Mouse (Mus musculus) neutrophil, adult 5-6 weeks (primary cell): ENCODE data around the gene Sash3. TPM values are rescaled to one million over a fixed set of nuclear protein-coding genes. Genes with fewer than 3 reads are reported as not detected.

Source experiments
- ATAC-seq: fragments of 151-379, 151-347 bp; 2 replicates; pipeline ENCODE4 v1.8.0; 2017; ENCODE audit warnings: mild to moderate bottlenecking, moderate TSS enrichment; ENCODE audit not compliant: insufficient number of reproducible peaks, poor library complexity, low FRiP score, severe bottlenecking; ENCODE audit errors: extremely low read depth
- total RNA-seq: library from RNA; stranded (forward); fragments of 200-1000 nt; gene quantifications from 2 replicates; pipeline ENCODE4 v1.2.3, GENCODE M21; 2017

The Sash3 gene
- total RNA-seq, 1 experiment from 2014 or later, result 224 TPM

DNA sequence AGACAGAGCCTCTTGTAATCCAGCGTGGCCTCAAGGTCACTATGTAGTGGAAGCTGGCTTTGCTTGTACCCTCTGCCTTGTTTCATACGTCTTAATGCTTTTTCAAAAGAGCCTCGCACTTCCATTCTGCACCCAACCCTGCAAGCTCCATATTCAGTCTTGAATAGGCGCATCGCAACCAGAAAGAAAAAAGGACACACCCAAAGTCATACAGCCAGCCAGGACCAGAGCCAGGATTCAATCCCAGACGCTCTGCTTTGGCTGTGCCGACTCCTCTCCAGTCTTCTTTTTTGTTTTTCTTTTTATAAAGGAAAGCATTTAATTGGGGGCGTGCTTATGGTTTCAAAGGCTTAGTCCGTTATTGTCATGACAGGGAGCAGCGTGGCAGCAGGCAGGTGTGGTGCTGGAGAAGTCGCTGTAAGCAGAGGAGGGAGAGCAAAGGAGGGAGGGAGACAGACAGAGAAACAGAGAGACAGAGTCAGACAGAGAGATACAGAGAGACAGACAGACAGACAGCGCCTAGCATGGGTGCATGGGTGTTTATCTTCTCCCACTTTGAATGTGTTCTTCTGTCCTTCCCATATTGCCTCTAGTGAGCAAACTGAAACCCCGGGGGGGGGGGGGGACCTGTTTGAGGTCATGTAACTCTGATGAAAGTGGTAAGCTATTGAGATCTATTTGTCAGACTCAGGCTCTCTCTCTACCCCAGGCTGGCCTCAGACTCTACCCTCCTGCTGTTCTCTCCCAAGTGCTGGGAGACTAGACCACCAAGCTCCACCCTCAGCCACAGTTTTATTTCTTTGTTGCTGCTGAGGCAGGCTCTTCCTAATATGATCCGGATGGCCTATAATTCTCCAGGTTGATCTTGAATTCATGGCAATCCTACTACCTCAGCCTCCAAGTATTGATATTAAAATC, 6.6 kb upstream of the Sash3 start:
- ATAC-seq, result no peak

DNA sequence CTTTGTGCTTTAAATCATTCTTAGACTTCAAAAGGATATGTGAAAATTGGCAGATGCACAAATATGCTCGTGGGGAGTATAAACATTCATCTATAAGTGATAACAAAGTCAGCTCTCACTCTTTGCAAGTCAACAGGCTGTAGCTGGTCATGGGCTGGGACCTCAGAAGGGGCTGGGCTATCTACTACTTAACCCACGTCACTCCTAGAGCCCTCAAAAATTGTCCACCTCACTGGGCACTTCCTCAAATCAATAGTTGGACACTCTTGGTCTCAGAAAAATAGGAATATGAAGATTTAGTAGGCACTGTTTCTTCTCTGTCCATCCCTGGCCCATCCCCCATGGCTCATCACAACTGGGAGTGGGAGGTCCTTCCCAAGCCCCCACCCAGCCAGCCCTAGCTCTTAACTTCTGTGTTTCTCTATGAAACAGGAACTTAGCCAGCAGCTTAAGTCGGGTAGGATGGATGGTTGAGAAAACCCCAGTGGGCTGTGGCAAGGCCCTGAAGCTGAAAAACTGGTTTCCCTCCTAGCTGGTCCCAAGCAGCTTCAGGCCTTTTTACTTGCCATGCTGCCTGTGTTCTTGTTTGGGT, 5.9 kb upstream of the Sash3 start:
- ATAC-seq, result peak; percentile 57

DNA sequence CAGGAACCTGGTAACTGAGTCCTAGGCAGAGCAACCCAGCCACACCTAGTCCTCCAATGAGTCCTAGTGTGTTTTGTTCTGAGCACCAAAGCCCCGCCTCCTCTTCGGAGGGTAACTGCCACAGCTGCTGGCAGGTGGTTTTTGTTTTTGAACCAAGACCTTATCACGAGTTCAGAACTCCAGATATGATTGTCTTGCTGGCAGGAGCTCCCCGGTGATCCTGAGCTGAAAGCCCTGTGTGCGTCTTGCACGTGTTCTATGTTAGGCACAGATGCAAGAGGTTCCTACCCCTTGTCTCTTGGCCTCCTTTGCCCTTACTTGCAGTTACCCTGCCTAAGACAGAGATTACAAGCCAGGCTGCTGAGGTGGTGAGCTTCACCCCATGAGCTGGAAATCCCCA, 4.8 kb upstream of the Sash3 start:
- ATAC-seq, result peak; percentile 18; the same call in 1 of the 2 replicates

DNA sequence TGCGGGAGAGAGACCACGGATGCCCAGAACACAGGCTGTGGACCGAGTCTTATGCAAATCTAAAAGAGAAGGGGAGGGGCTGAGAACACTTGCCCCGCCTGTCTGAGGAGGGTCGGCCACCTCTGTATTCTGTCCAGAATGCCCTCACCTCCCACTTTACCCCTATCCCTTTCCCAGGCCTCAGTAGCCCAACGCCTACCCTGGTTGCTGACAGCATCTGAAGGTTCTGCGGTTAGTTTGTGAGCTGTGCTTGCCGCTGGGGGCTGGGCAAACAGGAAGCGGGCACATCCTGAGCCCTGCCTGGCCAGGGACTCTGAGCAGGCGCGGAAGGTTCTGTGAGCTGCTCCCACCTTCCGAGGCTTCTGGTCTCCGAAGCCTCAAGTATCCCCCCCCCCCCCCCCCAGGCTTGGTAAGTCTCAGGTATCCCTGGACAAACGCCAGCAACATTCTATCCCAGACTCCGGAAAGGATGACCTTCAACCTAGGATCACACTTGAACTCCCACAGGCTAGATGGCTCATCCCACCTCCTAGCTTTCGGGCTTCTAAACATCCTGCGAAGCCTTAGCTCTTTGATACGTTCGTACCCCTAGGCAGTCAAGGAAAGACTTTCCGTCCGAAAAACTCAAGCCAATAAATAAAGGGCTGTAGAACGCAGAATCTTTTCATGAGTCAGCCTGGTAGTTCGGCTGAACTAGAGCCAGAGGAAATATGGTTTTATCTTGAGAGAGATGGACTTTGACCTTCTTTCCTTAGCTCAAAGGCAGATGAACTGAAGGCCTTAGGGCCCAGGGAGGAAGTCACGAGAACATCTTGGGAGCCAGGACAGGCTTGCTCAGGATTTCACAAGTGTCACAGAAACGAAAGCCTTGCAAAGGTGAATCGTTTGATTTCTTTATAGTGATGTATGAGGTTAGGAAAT, 2.6 kb upstream of the Sash3 start:
- peak; percentile 23 for ATAC-seq

DNA sequence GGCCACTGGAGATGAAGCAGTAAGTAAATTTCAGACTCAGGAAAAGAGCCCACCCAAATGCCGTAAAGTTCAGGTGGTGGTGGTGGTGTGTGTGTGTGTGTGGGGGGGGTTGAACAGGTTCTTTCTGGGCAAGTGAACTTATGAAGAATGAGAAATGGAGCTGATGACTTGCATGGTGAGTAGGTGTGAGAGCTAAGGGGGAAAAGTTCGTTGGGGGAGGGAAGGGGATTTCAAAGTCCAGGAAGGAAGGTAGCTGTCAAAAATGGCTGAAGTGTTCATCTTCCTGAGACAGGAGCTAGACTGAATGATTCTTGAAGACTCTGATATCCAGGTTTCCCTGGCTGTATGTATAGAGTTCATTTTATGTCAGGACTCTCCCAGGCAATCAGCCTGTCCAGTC, 990 bp downstream of the Sash3 start:
- no peak for ATAC-seq

DNA sequence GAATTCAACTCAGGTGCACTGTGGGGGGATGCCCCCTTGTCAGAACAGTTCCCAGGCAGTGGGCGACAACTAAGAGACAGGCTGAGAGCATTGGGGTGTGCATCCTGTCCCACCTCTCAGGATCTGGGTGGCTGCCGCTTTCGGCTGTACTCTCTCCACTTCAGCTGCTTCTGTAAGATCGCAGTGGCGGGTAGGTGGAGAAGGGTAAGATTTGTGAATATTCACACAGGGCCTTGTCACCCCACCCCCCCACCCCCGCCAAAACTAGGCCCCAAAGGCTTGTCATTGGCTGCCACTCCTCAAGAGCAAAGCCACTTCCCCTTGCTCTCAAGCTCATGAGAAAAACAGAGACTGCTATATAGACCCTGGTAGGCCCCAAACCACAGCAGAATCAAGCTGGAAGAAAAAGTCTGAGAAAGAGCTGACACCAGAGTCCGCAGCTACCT, 1.5 kb downstream of the Sash3 start:
- peak; percentile 55 for ATAC-seq

DNA sequence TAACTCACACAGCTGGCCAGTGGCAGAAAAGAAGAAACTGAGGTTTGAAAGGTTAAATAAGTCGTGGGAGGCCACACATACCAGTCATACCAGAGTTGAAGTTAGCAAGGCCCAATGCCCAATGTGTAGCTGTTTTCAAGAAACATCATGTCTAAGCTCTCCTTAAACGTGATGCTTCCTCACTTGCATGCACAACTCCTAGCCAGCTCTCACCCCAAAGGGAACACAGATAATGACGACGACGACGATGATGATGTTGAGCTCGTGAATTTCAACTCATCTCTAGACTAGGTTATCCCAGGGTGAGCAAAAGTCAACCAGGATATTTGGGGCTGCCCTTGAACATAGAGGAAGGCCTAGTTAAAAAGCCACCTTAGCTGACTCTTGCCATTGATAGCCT, 5.9 kb downstream of the Sash3 start:
- ATAC-seq, result no peak

DNA sequence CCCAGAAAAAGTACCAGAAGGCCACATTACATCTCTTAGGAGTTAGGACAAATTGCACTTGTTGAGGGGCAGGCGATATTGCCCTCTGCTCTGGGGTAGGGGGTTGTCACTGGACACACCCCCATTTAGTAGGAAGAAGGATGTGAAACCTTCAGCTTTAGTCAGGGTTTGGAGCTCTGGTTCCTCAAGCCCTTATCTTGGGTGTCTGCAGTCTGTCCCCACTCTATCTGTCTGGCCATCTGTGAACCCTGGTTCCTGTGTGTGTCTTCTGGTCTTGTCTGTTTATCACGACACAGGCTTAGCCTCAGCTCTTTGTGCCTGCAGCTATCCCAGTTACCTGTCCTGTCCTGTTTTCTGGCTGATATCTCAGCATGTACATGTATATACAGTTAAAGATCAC, 7.2 kb downstream of the Sash3 start:
- 0 out of 2 replicates have a peak, but pooled peaks have one; percentile 13 for ATAC-seq

DNA sequence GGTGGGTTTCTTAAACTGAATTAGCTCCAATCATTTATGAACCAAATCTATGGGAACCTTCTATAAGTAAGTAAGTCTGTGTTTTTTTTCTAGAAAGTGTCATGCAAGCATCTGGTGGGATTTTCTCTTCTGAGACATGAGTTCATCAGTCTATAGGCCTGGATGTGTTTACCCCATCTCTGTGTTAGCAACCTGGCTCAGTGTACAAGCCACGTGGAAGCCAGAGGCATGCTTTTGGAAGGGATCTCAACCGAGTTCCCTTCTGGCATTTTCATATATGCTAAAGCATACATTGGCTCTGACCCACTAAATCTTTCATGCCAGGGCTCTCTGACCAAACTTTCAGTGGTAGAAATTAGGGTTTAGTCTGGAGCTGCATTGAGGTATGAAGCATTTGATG, 7.7 kb downstream of the Sash3 start:
- no peak for ATAC-seq

DNA sequence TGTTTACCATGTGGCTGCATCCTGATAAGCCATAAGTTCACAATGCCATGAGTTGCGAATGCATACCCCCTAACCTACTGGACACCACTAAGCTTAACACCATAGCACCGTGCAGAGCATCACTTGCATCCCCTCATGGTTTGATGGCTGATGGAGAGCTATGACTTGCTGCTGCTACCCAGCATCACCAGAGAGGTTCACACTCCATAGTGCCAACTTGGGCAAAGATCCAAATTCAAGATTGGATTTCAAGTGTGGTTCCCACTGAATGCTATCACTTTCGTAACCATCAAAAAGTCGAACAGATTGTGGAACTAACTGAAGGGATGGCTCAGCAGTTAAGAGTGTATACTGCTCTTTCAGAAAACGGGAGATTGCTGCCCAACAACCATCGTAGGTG, 9.3 kb downstream of the Sash3 start:
- ATAC-seq, result no peak

DNA sequence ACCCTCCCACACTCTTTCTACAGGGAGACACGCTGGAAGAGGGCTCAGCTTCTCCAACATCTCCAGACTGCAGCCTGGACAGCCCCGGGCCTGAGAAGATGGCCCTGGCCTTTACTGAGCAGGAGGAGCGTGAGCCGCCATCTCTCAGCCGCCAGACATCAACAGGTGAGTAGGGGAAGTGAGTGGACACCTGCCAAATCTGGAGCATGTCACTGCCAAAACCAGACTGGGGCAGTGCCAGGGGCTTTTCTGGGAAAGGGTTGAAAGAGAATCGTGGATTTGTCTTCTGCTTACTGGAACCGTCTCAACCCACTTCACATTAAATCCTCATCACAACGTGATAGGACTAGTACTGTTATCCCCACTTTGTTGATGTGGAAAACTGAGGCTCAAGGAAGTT, 11.2 kb downstream of the Sash3 start:
- no peak for ATAC-seq

DNA sequence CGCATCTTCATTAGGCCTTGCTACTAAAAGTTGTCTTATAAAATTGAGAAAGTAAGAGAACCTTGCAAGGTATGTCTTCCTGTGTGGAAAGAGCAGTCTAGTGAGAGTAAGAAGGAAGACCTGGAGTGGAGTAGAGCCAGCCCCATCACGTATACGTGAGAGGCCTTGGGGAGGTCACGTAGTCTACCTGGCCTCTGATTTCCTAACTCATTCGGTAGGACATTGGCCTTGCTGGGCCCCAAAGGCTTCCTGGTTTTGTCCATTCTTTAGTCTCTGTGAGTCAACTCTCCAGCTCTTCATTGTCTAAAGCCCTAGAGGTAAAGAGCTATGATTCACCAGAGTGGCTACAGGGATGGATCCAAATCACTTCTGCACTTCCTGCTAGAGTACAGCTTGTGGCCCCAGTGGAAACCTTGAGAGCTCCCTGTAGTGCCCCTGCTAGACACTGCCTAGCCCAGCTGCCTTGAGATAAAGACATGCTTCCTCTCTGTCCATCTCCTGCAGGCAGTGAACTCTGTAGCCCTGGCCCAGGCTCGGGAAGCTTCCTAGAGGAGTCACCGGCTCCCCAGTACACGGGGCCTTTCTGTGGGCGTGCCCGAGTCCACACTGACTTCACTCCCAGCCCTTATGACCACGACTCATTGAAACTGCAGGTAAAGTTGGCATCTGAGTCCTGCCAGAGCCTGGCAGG, 12.1 kb downstream of the Sash3 start:
- ATAC-seq, result no peak

DNA sequence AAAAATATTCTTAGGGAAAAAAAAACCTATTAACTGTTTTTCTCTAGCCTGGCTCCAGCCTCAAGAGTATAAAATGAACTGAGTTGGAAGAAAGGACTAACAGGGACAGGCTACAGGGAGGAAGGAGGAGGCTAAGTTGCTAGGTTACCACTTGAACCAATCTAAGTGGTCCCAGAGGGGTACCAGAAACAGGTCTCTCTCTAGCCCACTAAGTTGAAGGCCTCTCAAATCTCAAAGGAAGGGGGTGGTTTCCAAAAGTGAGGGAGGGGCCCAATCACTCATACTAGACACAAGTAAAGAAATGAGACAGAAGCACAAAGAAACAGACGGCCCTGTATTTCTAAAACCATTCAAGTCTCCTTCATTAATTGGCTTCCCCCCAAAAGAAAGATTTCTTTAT, 23.7 kb downstream of the Sash3 start:
- ATAC-seq, result no peak

DNA sequence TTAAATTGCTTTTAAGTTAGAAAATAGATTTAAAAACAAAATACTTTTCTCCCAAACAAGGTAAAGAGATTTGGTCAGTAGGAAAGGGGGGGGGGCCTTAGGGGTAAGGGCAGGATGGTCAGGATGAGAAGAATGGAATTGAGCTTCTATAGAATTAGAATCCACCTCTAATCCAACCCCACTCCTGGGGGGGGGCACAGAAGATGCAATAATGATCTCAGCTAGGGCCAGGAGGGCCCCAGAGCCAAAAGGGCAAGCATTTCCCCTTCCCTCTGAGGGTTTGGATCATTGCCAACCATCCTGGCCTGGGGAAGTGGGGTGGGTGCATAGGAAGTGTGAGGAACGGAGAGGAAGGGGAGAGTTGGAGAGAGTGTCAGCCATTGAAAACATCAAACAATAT, 24.1 kb downstream of the Sash3 start:
- no peak for ATAC-seq

DNA sequence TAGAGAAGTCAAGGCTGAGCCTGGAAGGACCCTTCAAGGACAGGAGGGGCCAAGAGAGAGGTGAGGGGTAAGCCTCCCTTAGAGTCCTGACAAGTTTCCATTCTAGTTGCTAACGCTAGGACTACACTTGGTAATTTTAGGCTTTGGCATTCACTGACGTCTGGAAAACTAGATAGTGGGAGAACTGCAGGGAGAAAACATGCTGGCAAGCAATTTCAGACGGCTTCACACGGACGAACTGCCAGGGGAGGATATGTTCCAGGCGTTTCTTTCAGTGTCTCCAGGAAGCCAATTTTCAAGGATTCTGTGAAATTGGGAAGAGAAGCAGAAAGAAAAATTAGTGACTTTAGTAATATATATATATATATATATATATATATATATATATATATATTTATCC, 35.6 kb downstream of the Sash3 start:
- no peak for ATAC-seq

DNA sequence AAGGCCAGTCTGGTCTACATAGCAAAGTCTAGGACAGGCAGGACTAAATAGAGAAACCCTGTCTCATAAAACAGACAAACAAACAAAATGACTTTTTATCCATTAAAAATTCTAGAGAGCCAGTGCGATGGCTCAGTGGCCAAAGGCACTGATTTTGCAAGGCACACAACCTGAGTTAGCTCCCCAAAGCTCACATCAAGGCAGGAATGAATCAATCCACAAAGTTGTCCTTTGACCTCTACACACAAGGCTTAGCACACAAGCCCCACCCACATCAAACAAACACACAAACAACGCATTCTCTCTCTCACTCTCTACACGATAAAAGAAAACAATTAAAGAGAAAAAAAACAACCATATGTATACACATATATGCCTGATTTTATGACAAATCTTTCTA, 38.5 kb downstream of the Sash3 start:
- no peak for ATAC-seq

DNA sequence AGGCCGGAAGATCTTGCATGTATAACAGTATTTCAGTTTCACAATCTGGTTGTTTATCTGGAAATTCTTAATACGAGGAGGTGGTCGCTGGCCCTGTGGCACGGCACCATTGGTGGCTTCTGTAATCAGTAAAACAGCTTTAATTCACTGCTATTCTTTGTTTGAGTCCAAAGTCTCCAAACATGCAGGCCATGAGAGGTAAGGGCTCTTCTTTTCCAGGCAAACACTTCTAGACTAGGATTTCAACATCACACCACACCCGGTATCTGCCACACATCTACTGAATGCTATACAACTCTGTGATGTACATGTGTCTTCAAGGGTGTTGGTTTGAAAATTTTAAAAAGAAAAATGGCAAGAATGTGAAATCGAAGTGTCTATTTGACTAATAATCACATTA, 45.0 kb downstream of the Sash3 start:
- ATAC-seq, result no peak

DNA sequence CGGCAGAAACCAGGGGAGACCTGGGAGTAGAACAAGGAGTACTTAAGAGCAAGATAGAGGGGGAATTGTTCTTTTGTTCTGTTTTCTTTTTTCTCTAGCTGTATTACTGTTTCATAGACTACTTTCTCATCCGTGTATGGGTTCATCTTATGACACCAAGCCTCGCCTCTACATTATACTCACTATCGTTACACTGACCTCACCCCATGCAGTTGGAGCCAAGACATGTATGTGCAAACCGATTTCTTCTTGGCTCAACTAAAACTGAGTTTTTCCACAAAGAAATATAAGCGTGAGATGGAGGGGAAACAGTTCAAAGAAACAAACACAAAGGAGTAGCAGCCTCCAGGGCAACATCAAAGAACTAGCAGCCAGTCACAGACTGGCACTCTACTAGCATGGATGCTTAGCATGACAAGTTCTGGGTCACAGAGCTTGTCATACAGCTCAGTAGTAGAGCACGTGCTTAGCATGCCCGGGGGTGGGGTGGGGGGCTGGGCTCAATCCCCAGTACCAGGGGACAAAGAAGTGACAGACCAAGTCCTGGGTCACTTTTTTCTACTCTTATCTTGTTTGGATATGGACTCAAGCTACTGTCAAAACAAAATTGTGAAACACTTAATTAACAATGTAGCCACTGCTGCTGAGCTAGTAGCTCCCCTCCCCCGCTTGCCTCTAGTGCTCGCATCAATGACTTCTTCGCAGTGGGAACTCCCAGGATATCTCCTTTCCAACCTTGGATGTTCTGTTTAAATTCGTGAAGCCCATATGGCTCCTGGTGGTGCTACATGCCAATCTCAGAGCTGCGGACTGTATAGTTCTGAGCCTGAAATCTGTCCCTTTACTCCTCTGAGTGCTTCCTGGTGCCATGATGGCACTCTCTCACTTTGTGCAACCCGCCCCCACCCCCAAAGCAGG, 47.3 kb downstream of the Sash3 start:
- ATAC-seq, result no peak
